Mouse (Mus musculus) kidney, embryonic 14.5 days (tissue): ENCODE results near the gene Per3. TPM values are rescaled to one million over a fixed set of nuclear protein-coding genes. Genes with fewer than 3 reads are reported as not detected.

Experiments
- ATAC-seq: fragments of 200-750 bp; cut with Nextera tagmentation; 2 replicates; pipeline ENCODE4 v1.8.0; 2017; ENCODE audit warnings: moderate number of reproducible peaks, mild to moderate bottlenecking, moderate TSS enrichment, moderate library complexity; ENCODE audit not compliant: low FRiP score, low TSS enrichment
- H3K27ac ChIP-seq: fragments of 300-500 bp; sonication (generic); 2 replicates; pipeline ENCODE4 v1.5.1; 2014; ENCODE audit warnings: low read depth, mild to moderate bottlenecking, low read length, moderate library complexity, mixed read lengths
- H3K27me3 ChIP-seq: fragments of 300-500 bp; sonication (generic); 2 replicates; pipeline ENCODE4 v1.6.1; 2014; ENCODE audit warnings: mild to moderate bottlenecking, low read length; ENCODE audit not compliant: control insufficient read depth, insufficient read depth
- H3K36me3 ChIP-seq: fragments of 300-500 bp; sonication (generic); 2 replicates; pipeline ENCODE4 v1.6.1; 2014; ENCODE audit warnings: low read length, mixed read lengths; ENCODE audit not compliant: control insufficient read depth, insufficient read depth
- H3K4me1 ChIP-seq: fragments of 300-500 bp; sonication (generic); 2 replicates; pipeline ENCODE4 v1.6.1; 2014; ENCODE audit warnings: low read length, mixed read lengths; ENCODE audit not compliant: control insufficient read depth, insufficient read depth
- H3K4me2 ChIP-seq: fragments of 300-500 bp; sonication (generic); replicated peaks from 2 replicates; pipeline ENCODE4 v1.6.1; 2014; ENCODE audit warnings: low read depth, mild to moderate bottlenecking, low read length
- H3K4me3 ChIP-seq: fragments of 300-500 bp; sonication (generic); 2 replicates; pipeline ENCODE4 v1.5.1; 2014; ENCODE audit warnings: mild to moderate bottlenecking, low read length
- H3K9ac ChIP-seq: fragments of 300-500 bp; sonication (generic); 2 replicates; pipeline ENCODE4 v1.6.1; 2014; ENCODE audit warnings: low read depth, mild to moderate bottlenecking, low read length, moderate library complexity
- H3K9me3 ChIP-seq: fragments of 300-500 bp; sonication (generic); 2 replicates; pipeline ENCODE4 v1.6.1; 2016; ENCODE audit warnings: low read length; ENCODE audit not compliant: control insufficient read depth
- WGBS: fragments of 180-500 bp; shearing (Covaris S2); extraction: QIAGEN DNeasy Blood & Tissue Kit; methylation state at CpG from one replicate; pipeline ENCODE4 v1.1.7; 2014; 5-methylcytosine and 5-hydroxymethylcytosine counted together
- polyA plus RNA-seq: library from polyadenylated mRNA; unstranded; fragments of >200 nt; fragmentation: Nextera tagmentation; extraction: Ambion mirVana; gene quantifications from 2 replicates; pipeline ENCODE4 v1.2.1, GENCODE M21; 2014

The Per3 gene
- polyA plus RNA-seq, 1 experiment from 2014 or later, result 8.8 TPM

DNA sequence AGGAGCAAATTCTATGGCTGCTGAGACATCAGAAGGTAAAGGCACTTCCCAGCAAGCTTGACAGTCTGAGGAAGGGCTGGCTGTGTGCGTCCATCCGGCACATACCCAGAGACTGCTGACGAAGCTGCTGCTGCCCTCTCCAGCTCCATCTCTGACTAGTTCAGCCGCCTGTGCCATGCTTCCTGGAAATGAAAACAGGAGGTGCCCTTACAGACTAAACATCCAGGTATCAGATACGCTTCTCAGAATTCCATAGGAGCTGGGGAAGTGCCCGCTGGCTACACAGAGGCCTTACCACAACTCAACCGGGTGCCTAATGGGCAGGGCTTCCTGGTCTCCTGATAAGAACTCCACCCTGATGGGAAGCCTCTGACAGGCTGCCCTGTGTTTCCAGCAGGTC, 85.9 kb downstream of the Per3 start:
- no peaks in the 10 kb centered on the region for H3K9me3 ChIP-seq
- H3K4me1 ChIP-seq, result no peaks in the 10 kb centered on the region
- H3K36me3 ChIP-seq, result no peaks in the 10 kb centered on the region
- H3K9ac ChIP-seq, result no peak overlapping the region
- no peak for ATAC-seq
- no peak overlapping the region for H3K27ac ChIP-seq
- WGBS, result 59% methylated on average over 7 of the region's 7 CpGs
- no peaks in the 10 kb centered on the region for H3K27me3 ChIP-seq
- H3K4me2 ChIP-seq, result no peak overlapping the region
- H3K4me3 ChIP-seq, result no peak overlapping the region

DNA sequence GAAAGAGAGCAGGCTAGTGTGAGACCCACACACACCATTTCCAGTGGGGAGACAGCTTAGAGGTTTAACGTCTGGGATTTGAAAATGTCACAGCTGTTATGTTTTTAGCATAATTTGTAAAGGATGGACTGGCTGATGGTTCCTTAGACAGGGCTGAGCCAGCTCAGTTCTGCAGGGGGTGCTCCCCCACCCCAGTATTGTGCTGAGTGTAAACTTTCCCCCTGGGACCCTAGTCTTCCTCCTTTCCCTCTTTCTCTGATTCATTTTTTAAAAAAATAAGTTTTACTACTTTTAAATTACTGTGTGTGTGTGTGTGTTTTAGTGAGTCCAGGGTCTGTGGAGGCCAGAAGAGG, 87.4 kb downstream of the Per3 start:
- Histone ChIP-seq H3K4me2 (no peak overlapping the region), H3K4me1 (no peaks in the 10 kb centered on the region), H3K27ac (no peak overlapping the region), H3K27me3 (no peaks in the 10 kb centered on the region), H3K9me3 (no peaks in the 10 kb centered on the region), H3K36me3 (no peaks in the 10 kb centered on the region), H3K4me3 (no peak overlapping the region), H3K9ac (no peak overlapping the region)
- no peak for ATAC-seq
- WGBS, result 56% methylated on average over 1 of the region's 1 CpGs

DNA sequence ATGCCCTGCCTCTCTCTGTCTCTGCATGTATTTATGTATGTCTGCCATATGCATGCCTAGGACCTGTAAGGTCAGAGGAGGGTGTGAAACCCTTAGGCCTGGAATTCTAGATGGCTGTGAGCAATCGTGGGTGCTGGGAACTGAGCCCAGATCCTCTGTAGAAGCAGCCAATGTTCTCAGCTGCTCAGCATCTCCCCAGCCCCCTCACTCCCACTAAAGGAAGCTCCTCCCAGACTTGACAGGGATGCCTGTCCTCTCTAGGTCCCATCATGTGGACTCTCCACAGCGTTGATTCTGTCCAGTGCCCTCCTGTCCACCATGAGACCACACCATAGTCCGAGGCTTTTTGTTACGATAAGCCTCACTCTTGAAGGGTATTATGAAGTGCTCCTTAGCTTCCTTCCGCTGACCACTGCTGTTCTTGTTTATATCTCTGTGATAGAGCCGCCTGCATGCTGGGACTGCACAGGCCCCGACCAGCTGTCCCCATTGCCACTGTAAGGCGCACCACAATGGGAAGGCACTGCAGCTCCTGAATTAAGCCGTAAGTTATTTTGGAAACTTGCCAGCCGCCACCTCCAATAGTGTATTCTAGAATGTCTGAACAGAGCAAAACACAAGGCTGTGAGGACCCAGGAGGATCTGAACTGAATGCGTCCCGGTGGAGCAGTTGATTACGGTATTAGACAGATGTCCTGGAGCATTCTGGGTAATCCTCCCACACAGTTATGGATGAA, 87.9 kb downstream of the Per3 start:
- Histone ChIP-seq H3K4me3 (no peak overlapping the region), H3K27ac (no peak overlapping the region), H3K9ac (no peak overlapping the region), H3K36me3 (no peaks in the 10 kb centered on the region), H3K27me3 (no peaks in the 10 kb centered on the region), H3K9me3 (no peaks in the 10 kb centered on the region), H3K4me1 (no peaks in the 10 kb centered on the region), H3K4me2 (no peak overlapping the region)
- WGBS, result 73% methylated on average over 13 of the region's 13 CpGs
- no peak for ATAC-seq

Other genes starting within 250 kb of the Per3 start
- gene Errfi1, start 190.7 kb downstream of the Per3 start, polyA plus RNA-seq, result 22.0 and 34.3 TPM in 2 replicates
- 398 and 419 TPM in 2 replicates for gene Park7, start 130.2 kb downstream of the Per3 start, polyA plus RNA-seq
- gene Tnfrsf9, start 130.1 kb downstream of the Per3 start, polyA plus RNA-seq, result 0.13 and 0.39 TPM in 2 replicates
- not detected in 2 replicates for gene Uts2, start 47.6 kb downstream of the Per3 start, polyA plus RNA-seq
- gene Vamp3, start 13.3 kb upstream of the Per3 start, polyA plus RNA-seq, result 77.4 and 115 TPM in 2 replicates
- not detected in 2 replicates for gene Gm13090, start 44.9 kb upstream of the Per3 start, polyA plus RNA-seq